Mouse (Mus musculus): ENCODE data around the gene Gp5. TPM values are rescaled to one million over a fixed set of nuclear protein-coding genes. Genes with fewer than 3 reads are reported as not detected.
"Not testable (repeated sequence)": the region's sequence is repeated elsewhere in the genome, so short reads cannot be mapped to it uniquely, and the experiment has no call there.

Gp5 gene
- 3.4 and 4.8 TPM in 2 replicates for total RNA-seq (2017)

DNA sequence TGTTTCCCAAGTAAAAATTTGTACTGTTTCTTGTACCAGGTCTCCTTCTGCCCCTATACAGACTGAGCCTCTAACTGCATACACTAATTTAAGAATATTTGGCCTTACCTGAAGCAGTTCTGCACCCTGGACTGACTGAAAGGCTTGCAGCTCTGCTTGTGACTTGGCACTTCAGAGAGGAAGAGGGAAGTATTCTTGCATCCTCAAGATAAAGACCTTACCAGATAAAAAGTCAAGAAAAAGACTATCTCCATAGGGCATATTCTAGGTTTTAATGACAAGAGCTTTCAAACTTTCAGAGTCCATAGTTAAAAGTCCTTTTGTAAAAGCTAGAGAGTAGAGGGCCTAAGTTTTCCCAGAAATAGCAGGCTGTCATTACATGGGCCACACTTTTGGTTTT lies at the start of gene Gp5:
TSS of gene Gp5 (minus strand) at position 133 of the 400 bp plus-strand sequence.
- ATAC-seq (replicated peaks in 1 of 2; ENCODE audit: insufficient read depth in 1 of 2, low FRiP score in 2 of 2, low TSS enrichment in 1 of 2, low read depth in 1 of 2, poor library complexity in 2 of 2, severe bottlenecking in 2 of 2), result peak in 1 of 2 experiments; percentile 28; a peak in 2 of 4 replicates

DNA sequence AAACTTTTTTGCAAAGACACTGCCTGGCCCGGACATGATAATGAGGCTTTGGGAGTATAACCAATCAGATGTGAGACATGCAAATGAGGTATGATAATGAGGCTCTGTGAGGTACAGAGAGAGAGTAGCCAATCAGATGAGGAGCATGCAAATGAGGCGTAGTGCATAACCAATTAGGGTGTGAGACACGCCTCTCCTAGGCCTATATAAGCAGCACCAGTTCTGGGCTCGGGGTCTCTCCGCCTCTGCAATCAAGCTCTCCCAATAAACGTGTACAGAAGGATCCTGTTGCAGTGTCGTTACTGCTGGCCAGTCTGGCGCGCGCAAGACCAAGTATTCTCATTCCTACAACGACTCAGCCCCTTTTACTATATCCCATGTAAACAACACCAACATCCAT lies 42.9 kb upstream of the Gp5 start:
- ATAC-seq (replicated peaks in 1 of 2; ENCODE audit: insufficient read depth in 1 of 2, low FRiP score in 2 of 2, low TSS enrichment in 1 of 2, low read depth in 1 of 2, poor library complexity in 2 of 2, severe bottlenecking in 2 of 2), result not testable (repeated sequence)

DNA sequence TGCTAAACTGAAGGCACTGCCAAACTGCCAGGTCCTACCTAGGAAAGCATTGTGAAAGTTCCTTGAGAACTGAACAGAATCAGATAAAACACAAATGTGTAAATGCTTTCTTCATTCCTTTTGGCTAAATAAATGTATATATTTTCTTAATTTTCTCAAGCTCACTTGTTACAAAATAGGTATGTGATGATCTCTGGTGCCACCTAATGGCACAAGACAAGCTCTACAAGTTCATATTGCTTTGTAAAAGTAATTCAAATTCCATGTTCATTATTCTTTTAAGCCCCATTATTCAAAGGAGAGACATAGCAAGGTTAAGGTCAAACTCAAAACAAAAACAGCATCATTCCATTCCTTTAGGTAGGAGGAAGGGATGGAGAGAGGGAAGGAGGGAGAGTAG lies 3.7 kb upstream of the Gp5 start:
- no peak for ATAC-seq (replicated peaks in 1 of 2; ENCODE audit: insufficient read depth in 1 of 2, low FRiP score in 2 of 2, low TSS enrichment in 1 of 2, low read depth in 1 of 2, poor library complexity in 2 of 2, severe bottlenecking in 2 of 2)

DNA sequence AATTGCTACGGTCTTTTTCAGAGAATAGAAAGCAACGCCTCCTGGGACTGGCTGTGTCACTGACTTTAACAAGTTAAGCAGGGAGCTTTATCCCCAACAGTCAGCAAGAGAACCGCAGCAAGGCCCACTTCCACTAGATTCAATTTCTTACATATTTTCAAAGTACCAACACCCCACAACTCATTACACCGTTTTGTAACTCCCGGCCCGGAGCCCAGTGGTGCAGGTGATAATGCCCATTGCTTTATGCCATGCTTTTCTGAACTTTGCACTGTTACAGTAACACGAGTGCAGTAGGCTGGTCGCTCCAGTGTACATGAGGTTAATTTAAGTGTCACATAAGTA lies 436 bp downstream of the Gp5 start:
- ATAC-seq (replicated peaks in 1 of 2; ENCODE audit: insufficient read depth in 1 of 2, low FRiP score in 2 of 2, low TSS enrichment in 1 of 2, low read depth in 1 of 2, poor library complexity in 2 of 2, severe bottlenecking in 2 of 2), result no peak

DNA sequence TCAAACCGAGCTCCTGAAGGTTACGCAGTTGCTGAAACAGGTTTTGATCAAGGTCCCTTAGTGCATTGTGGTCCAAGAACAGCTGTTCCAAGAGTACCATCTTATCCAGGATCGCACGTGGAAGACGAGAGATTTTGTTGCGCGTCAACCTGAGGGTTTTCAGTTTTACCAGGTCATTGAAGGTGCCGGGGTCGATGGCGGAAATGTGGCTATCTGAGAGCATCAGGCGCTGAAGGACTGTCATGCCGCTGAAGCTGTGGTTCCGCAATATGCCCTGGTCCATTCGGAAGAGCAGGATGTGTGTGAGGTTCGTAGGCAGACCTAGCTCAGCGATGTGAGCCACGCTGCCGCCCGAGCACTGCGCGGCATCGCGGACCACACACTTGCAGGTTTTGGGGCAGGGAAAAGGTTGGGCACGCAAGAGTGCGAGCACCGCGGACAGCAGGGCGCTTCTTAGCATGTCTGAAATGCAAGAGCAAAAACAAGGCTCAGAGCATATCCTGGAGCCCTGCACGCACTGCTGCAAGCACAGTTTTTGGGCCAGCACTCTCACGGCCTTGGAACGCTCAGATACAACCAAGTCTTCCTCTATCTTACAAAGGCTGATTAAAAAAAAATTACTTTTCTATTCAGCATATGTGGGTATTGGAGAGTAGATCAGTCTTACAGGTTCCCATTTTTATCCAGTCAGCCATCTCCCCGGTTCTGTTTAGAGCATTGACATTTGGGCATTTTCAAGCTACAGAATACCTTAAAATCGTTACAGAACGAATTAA lies 996 bp downstream of the Gp5 start:
- peak; percentile 33 to 68 for ATAC-seq (replicated peaks in 1 of 2; ENCODE audit: insufficient read depth in 1 of 2, low FRiP score in 2 of 2, low TSS enrichment in 1 of 2, low read depth in 1 of 2, poor library complexity in 2 of 2, severe bottlenecking in 2 of 2)

DNA sequence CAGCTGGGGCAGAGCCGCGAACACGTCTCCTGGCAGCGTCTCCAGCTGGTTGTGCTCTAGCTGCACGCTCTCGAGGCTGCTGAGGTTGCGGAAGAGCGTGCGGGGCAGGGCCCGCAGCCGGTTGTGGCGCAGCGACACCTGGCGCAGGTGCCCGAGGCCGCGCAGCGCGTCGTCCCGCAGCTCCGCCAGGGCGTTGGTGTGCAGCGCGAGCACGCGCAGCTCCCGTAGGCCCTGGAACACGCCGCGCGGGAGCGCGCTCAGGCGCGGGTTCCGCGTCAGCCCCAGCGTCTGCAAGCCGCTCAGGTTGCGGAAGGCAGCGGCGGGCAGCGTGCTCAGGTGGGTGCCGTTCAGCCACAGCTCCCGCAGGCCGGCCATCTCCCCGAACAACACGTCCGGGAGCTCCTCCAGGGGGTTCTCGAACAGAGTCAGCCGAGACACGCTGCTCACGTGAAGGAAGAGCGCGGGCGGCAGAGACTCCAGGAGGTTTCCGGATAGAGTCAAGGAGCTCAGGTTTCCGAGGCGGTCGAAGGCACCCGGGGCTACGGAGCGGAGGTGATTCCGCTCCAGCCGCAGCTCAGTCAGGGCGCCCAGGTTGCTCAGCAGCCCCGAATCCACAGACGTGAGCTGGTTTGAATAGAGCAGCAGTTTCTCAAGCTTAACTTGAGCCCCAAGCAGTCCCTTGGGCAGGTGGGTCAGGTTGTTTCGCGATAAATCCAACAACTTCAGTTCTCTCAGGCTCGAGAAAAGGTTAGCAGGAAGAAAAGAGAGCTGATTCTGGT lies 1.8 kb downstream of the Gp5 start:
- peak; percentile 24 to 31; a peak in 2 of 4 replicates for ATAC-seq (replicated peaks in 1 of 2; ENCODE audit: insufficient read depth in 1 of 2, low FRiP score in 2 of 2, low TSS enrichment in 1 of 2, low read depth in 1 of 2, poor library complexity in 2 of 2, severe bottlenecking in 2 of 2)

DNA sequence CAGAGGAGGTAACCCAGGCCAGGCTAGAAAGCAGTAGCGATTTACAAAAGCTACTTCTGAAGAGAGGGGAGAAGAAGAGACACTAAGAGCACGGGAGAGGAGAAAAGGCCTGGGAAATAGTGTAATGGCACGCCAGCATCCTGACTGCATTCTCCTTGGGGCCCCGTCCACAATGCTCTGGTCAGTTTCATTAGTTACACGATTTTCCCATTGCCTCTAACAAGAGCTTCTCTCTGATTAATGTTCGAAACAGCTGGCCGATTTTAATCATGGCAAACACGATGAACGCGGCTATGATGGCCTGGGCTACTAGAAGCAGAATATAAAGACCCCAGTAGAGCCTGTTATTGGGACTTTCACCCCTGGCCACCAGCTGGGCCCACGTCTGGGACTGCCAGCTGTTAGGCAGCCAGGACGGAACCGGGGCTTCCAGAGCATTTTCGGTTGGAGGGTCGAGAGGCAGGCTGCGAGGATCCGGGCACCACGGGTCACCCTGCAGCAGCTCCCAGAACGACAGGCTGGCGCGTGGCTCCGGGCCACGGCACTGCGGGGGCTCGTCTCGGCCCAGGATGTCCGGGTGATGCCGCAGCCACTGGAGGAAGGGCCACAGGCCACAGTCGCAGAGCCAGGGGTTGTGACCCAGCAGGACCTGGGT lies 2.5 kb downstream of the Gp5 start:
- ATAC-seq (replicated peaks in 1 of 2; ENCODE audit: insufficient read depth in 1 of 2, low FRiP score in 2 of 2, low TSS enrichment in 1 of 2, low read depth in 1 of 2, poor library complexity in 2 of 2, severe bottlenecking in 2 of 2), result no peak

DNA sequence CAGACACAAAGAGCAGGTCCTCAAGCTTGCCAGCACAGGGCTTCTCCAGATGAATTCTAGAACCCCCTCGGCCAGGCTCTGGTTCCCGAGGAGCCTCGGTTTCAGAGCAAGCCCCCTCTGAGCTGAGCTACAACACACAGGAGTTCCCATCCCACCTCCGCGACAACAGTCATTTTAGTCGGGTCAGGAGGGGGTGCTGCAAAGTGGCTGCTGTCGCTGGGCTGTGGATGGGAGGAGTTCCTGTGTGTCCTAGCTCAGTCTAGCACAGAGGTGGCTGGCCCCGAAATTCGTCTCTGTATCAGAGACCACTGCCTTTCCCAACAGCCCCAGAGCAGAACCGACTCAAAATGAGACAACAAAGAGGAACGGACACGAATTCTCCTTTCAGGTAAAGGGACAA lies 3.3 kb downstream of the Gp5 start:
- ATAC-seq (replicated peaks in 1 of 2; ENCODE audit: insufficient read depth in 1 of 2, low FRiP score in 2 of 2, low TSS enrichment in 1 of 2, low read depth in 1 of 2, poor library complexity in 2 of 2, severe bottlenecking in 2 of 2), result no peak

DNA sequence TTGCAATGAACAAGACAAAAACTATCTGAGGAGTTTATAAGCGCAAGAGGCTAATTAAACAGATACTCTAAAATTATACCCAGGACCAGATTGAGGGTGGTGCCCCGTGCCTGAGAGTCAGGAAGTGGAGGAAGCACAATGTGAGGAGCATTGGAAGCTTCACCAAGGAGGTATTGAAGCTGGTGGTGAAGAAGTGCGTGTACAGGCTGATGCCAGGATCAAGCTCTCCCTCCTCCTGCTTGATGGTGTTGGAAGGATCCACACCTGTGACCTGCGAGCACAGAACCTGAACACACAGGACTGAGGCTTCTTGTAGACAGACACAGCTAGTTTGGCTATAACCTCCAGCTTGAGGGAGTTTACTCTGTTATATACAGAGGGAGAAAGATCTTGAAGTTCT lies 4.5 kb downstream of the Gp5 start:
- ATAC-seq (replicated peaks in 1 of 2; ENCODE audit: insufficient read depth in 1 of 2, low FRiP score in 2 of 2, low TSS enrichment in 1 of 2, low read depth in 1 of 2, poor library complexity in 2 of 2, severe bottlenecking in 2 of 2), result no peak

DNA sequence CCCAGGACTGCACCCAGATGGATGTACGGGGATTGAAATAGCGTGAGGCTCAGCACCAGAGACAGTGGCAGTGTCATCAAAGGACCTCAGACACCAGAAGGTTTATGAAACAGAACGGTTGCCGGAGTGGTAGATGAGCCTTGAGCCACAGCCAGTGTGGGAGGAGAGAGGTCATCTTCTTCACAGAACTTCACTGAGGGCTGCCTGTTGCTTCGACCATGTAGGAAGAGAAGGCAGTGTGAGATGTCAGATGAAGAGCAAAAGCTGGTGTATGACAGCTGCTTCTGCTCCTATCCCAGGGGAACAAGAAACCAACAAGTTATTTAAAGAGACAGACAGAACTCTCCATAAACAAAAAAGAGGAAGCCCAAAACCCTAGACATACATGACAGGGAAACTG lies 6.3 kb downstream of the Gp5 start:
- no peak for ATAC-seq (replicated peaks in 1 of 2; ENCODE audit: insufficient read depth in 1 of 2, low FRiP score in 2 of 2, low TSS enrichment in 1 of 2, low read depth in 1 of 2, poor library complexity in 2 of 2, severe bottlenecking in 2 of 2)

DNA sequence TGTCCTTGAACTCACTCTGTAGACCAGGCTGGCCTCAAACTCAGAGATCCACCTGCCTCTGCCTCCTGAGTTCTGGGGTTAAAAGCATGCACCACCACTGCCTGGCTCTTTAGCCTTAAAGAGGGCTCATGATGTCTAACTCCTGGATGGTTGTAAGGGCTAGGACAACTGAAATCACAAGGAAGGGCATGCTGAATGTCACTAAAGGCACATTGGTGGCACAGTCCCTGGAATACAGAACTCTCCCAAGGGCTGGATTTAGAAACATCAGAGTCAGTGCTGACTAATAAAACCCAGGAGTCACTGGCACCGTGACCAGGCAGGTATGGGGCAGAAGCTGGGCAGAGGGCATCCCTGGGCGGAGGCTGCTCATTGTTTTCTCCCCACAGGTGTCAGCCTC lies 7.2 kb downstream of the Gp5 start:
- ATAC-seq (replicated peaks in 1 of 2; ENCODE audit: insufficient read depth in 1 of 2, low FRiP score in 2 of 2, low TSS enrichment in 1 of 2, low read depth in 1 of 2, poor library complexity in 2 of 2, severe bottlenecking in 2 of 2), result no peak

DNA sequence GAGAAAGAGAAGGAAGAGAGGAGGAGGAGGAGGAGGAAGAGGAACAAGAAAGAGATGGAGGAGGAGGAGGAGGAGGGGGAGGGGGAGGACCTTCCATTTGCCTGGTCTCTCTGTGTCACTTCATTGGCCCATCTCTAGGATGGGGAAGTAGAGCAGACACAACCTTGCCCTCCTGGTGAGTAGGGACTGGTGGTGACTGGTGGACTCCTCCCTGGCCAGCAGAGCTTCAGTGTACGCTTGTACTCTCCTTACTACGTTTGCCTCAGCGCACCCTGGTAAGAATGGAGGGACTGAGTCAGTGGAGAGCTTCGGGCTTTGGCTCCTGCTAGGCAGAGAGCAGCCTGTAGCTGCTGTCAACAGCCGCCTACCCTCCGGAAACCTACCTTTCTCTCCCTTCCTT lies 7.9 kb downstream of the Gp5 start:
- no peak for ATAC-seq (replicated peaks in 1 of 2; ENCODE audit: insufficient read depth in 1 of 2, low FRiP score in 2 of 2, low TSS enrichment in 1 of 2, low read depth in 1 of 2, poor library complexity in 2 of 2, severe bottlenecking in 2 of 2)

DNA sequence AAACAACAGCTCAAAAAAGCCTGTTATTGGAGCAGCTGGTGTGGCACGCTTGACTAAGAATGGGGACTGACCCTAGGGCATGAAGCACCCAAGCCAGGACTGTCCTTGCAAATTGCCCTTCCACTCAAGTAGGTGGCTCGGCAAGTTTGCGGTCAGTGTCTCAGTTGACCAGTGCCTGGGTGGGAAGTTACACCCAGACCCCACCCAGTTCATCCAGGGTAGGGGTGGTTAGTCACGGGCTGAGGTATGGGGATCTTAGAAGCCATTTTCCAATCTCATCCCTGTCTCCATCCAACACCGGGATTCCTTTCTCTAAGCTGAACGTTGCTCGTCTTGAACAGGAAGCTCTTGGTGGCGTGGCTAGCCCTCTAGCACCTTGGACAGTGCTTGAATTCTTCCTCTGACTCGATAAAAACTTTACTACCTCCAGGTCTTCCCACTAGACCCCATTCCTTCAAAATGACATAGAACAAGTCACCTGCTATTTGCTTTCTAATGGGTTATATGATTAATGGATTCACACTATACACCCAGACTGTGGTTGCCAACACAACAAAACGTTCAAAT lies 10.8 kb downstream of the Gp5 start:
- no peak for ATAC-seq (replicated peaks in 1 of 2; ENCODE audit: insufficient read depth in 1 of 2, low FRiP score in 2 of 2, low TSS enrichment in 1 of 2, low read depth in 1 of 2, poor library complexity in 2 of 2, severe bottlenecking in 2 of 2)

DNA sequence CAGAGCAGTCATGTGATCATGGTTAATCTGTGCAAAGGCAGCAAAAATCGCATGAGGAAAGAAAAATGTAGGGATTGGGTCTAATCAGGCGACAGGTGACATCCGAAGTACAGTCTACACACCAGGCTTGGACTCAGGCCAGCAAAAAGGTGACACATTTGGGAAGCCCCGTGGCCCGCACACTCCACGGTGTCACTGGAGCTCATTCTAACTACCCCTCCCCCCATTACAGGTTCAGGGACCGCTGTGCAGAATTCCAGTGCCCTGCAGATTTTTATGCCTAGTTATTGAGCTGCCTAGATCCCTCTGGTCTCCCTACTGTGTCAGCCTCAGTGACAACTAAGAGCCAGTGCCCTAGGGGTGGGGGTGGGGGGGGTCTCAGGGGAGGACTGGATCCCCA lies 13.1 kb downstream of the Gp5 start:
- ATAC-seq (replicated peaks in 1 of 2; ENCODE audit: insufficient read depth in 1 of 2, low FRiP score in 2 of 2, low TSS enrichment in 1 of 2, low read depth in 1 of 2, poor library complexity in 2 of 2, severe bottlenecking in 2 of 2), result no peak

DNA sequence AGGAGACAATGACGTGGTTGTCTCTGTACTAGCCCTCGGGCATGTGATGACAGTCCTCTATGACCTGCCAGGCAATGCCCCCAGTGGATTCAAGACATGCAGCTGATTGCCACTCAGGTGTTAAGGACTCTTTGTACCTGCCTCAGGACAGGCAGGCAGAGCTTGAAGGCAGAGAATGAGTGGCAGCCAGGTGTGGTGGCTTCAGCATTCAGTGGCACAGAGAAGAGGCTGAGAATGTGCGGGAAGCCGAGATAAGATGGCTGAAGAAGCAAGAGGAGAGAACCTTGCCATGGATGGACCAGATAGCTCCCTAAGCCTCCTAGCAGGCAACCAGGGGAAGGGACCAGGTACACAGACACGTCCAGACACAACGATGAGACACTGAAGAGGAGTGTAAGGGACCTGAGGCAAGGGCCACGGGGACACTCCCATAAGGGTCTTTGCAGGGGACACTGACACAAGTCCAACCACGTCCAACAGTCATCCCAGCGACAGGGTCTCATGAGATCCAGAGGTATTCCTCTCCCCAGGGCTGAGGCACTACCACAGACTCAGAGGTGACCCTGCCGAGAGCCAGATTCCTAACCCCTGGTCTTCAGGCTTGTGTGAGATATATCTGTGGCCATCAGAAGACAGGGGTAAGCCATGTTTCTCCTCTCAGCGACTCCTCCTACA lies 13.8 kb downstream of the Gp5 start:
- ATAC-seq (replicated peaks in 1 of 2; ENCODE audit: insufficient read depth in 1 of 2, low FRiP score in 2 of 2, low TSS enrichment in 1 of 2, low read depth in 1 of 2, poor library complexity in 2 of 2, severe bottlenecking in 2 of 2), result no peak

DNA sequence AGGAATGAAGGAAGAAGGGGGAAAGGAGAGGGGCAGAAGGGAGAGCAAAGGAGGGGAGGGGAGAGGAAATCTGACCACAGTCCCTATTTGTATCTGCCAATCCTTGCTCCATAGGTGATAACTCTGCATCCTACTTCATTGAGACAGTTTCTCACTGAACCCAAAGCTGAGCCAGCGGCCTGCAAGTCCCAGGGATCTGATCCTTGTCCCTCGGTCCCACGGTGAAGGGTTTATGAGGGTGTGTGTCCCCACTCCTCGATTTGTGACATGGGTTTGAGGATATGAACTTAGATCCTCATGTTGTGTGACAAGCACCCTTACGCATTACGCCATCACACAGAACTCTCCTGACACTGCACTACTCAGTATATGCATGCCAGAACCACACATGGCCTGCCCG lies 15.5 kb downstream of the Gp5 start:
- no peak for ATAC-seq (replicated peaks in 1 of 2; ENCODE audit: insufficient read depth in 1 of 2, low FRiP score in 2 of 2, low TSS enrichment in 1 of 2, low read depth in 1 of 2, poor library complexity in 2 of 2, severe bottlenecking in 2 of 2)

DNA sequence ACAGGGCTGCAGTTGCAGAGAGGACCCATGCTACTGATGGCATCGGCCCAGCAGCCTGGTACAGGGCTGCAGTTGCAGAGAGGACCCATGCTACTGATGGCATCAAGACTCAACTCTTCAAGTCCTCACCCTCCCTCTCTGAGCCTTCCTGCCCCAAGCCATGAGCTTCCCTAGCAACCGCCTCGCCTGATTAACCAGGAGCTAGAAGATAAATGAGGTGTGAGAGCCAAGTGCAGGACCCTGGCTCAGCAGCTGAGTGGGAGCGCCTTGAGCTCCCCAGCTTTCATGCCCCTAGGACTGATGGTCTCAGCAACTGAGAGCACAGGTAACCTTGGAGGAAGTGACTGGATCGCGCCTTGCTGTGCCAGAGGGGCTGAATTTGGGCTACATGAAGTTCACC lies 20.1 kb downstream of the Gp5 start:
- no peak for ATAC-seq (replicated peaks in 1 of 2; ENCODE audit: insufficient read depth in 1 of 2, low FRiP score in 2 of 2, low TSS enrichment in 1 of 2, low read depth in 1 of 2, poor library complexity in 2 of 2, severe bottlenecking in 2 of 2)

DNA sequence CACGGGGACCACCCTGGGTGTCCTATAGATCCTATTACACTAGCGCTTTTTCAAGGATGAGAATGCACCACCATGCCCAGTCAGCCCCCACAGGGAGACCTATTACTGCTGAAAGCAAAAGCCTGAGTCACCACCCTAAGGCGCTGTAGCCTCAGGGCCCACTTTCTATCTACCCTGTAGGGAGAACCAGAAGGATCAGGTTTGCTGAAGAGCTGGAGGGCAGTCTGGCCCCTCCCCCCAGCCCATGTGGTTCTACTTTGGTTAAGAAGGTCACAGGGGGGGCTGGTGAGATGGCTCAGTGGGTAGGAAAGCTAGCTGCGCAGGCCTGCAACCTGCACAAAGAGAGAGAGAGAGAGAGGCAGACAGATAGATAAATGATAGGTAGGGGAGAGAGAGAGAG lies 24.9 kb downstream of the Gp5 start:
- ATAC-seq (replicated peaks in 1 of 2; ENCODE audit: insufficient read depth in 1 of 2, low FRiP score in 2 of 2, low TSS enrichment in 1 of 2, low read depth in 1 of 2, poor library complexity in 2 of 2, severe bottlenecking in 2 of 2), result no peak

Data from hematopoietic stem cell, adult 5-6 weeks (primary cell).